Mouse (Mus musculus): Measurements from ENCODE around the gene Dcp1a. TPM values are rescaled to one million over a fixed set of nuclear protein-coding genes. Genes with fewer than 3 reads are reported as not detected.
A peak's percentile ranks its signal among the peaks of the same experiment; 100 is the strongest.

The Dcp1a gene
- polyA plus RNA-seq, 1 experiment from 2014 or later: 18.1 TPM

DNA sequence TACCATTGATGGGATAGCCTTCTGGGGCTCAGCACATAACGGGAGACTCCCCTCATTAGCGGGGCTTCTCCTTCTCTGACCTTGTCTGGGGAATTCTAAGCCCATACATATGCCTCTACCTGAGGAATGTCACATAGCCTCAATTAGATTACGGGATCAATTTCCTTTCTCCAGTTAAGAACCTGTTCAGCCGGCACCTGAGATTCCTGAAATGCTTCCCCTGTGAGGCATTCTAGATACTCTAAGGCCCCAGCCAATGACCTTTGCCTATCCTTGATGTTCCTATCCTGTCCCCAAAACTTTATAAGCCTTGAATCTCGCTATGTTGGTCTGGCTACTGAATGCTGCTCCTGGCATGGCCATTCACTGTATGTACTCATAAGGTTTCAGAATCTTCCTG, 5.7 kb upstream of the Dcp1a start:
- peak; percentile 55; the same call in 1 of the 2 replicates for ATAC-seq
- WGBS: 56% methylated on average over 5 of the region's 5 CpGs
- H3K4me2 ChIP-seq (replicated peaks): no peak overlapping the region

DNA sequence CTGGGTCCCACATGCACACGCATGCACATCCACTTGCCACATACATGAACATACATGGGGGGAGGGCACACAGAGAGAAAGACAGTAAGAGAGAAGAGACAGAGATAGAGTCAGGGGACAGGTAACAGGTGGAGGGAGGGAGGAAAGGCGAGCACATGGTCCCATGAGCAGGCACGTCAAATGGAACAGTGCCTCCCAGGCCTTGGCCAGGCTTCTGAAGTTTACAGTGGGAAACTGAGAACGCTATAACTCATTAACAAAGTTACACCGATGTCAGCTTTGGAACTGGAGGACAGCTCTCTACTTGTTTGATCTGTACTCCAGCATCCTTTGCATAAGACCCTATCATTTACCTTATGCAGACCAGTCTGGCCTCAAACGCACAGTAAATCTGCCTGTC, 4.9 kb upstream of the Dcp1a start:
- H3K4me1 ChIP-seq (replicated peaks): no peaks in the 10 kb centered on the region
- no peak overlapping the region for H3K9ac ChIP-seq
- no peak overlapping the region for H3K4me3 ChIP-seq (replicated peaks)
- no peaks in the 10 kb centered on the region for H3K36me3 ChIP-seq
- ATAC-seq: no peak
- no peak overlapping the region for H3K27ac ChIP-seq
- 70% methylated on average over 6 of the region's 6 CpGs for whole genome bisulfite sequencing
- H3K27me3 ChIP-seq (replicated peaks): no peaks in the 10 kb centered on the region
- no peaks in the 10 kb centered on the region for H3K9me3 ChIP-seq
- no peak overlapping the region for H3K4me2 ChIP-seq (replicated peaks)

More for the DNA sequence above, 5.7 kb upstream of the Dcp1a start:
- Histone ChIP-seq H3K4me3 (replicated peaks) (no peak overlapping the region), H3K36me3 (no peaks in the 10 kb centered on the region), H3K4me1 (replicated peaks) (no peaks in the 10 kb centered on the region), H3K27ac (no peak overlapping the region), H3K27me3 (replicated peaks) (no peaks in the 10 kb centered on the region), H3K9me3 (no peaks in the 10 kb centered on the region), H3K9ac (no peak overlapping the region)

DNA sequence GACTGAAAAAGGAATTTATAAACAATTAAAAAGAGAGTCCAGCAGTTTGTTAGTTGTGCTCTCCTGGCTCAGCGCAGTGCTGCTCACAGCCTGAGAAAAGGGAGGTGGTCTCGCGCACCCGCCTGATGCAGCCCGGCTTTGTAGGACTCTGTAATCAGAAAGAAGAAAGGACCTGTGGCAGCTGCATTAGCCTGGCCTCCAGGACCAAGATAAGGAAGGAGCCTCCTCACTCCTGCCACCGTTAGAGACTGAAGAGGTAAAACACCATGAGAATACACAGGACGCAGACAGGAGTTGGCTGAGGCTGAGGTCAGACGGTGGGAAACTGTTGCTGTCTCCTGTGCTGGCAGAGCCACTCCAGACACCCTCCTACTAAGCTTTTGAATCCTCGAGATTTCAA, 12.0 kb downstream of the Dcp1a start, which contains the start of gene Cacna1d:
Gene Cacna1d (minus strand): TSS at position 114 of the 400 bp plus-strand sequence.
- ATAC-seq: no peak
- WGBS: 47% methylated on average over 9 of the region's 9 CpGs
- Histone ChIP-seq H3K4me3 (replicated peaks) (no peak within 1 kb of the TSS), H3K9ac (no peak within 1 kb of the TSS), H3K4me1 (replicated peaks) (no peaks in the 10 kb centered on the region), H3K27ac (peak within 1 kb of the TSS; percentile 33; the same call in 1 of the 2 replicates), H3K27me3 (replicated peaks) (no peaks in the 10 kb centered on the region), H3K36me3 (0 out of 2 replicates have a peak, but pooled peaks cover 2% of the 10 kb centered on the region), H3K9me3 (no peaks in the 10 kb centered on the region), H3K4me2 (replicated peaks) (no peak within 1 kb of the TSS)

DNA sequence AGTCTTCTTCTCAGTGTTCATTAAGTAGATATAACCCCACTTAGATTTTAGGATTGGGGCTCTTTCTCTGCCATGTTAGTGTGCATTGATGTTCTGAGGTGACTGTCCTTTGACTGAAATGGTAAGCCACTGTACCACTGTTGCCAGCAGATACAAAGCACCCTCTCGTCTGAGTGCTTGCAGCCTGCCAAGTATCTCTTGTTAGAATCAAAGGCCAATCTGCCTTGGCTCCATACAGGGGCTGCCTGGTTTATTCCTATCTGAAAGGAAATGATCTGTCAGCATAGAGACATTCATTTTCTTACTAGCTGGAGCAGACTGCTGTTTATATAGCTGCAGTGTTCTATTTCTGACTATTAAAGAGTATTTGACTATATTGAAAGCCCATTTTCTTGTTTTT, 13.9 kb downstream of the Dcp1a start:
- ATAC-seq: no peak
- 0 out of 2 replicates have a peak, but pooled peaks cover 2% of the 10 kb centered on the region for H3K36me3 ChIP-seq
- H3K4me3 ChIP-seq (replicated peaks): no peak overlapping the region
- H3K4me1 ChIP-seq (replicated peaks): no peaks in the 10 kb centered on the region
- no peaks in the 10 kb centered on the region for H3K27me3 ChIP-seq (replicated peaks)
- no peak overlapping the region for H3K9ac ChIP-seq
- WGBS: 72% methylated on average over 1 of the region's 1 CpGs
- no peak overlapping the region for H3K27ac ChIP-seq
- H3K9me3 ChIP-seq: no peaks in the 10 kb centered on the region
- H3K4me2 ChIP-seq (replicated peaks): no peak overlapping the region

DNA sequence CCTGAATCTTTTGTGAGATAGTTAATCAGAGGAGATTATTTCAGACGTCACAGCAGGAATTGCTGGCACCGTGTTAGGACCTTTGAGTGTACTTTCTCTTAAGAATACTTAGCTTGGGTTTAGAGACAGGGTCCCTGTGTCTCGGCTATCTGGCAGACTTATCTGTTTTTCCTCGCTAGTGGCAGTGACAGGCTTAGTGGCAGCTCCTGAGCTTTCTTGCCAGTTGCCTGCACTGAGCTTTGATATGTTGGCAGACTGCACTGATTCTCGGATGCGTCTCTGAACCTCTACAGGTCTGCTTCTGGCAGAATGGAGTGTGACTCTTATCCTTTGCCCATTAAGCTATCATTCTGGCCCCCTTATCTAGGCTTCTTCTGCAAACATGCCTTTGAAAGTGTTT, 15.7 kb downstream of the Dcp1a start:
- H3K27me3 ChIP-seq (replicated peaks): no peaks in the 10 kb centered on the region
- no peak overlapping the region for H3K27ac ChIP-seq
- 63% methylated on average over 6 of the region's 6 CpGs for WGBS
- no peak overlapping the region for H3K4me3 ChIP-seq (replicated peaks)
- H3K9me3 ChIP-seq: no peaks in the 10 kb centered on the region
- no peak overlapping the region for H3K9ac ChIP-seq
- no peak for ATAC-seq
- no peaks in the 10 kb centered on the region for H3K4me1 ChIP-seq (replicated peaks)
- H3K4me2 ChIP-seq (replicated peaks): no peak overlapping the region
- 0 out of 2 replicates have a peak, but pooled peaks cover 2% of the 10 kb centered on the region for H3K36me3 ChIP-seq

DNA sequence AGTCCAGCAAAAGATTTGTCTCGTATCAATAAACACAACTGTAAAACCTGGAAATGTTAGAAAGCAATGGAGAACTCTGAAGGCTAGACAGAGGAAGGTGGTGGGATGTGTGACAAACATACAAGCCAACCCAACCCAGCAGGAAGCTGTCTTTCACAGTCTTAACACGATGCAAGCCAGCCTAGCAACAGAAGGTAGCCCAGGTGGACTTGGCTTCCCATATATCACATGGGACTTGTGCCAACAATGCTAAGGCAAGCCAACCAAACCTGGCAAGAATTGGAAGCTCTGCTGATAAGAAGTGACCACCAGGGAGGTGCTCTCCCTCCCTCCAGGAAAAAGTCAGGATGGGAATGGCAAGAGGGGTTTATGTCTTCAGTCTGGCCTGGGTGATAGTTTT, 18.9 kb downstream of the Dcp1a start:
- ATAC-seq: no peak
- no peak overlapping the region for H3K27ac ChIP-seq
- WGBS: 87% methylated on average over 2 of the region's 2 CpGs
- H3K9me3 ChIP-seq: no peaks in the 10 kb centered on the region
- peaks cover 6% of the 10 kb centered on the region for H3K36me3 ChIP-seq
- no peaks in the 10 kb centered on the region for H3K27me3 ChIP-seq (replicated peaks)
- no peaks in the 10 kb centered on the region for H3K4me1 ChIP-seq (replicated peaks)
- H3K4me3 ChIP-seq (replicated peaks): no peak overlapping the region
- H3K9ac ChIP-seq: no peak overlapping the region
- no peak overlapping the region for H3K4me2 ChIP-seq (replicated peaks)

DNA sequence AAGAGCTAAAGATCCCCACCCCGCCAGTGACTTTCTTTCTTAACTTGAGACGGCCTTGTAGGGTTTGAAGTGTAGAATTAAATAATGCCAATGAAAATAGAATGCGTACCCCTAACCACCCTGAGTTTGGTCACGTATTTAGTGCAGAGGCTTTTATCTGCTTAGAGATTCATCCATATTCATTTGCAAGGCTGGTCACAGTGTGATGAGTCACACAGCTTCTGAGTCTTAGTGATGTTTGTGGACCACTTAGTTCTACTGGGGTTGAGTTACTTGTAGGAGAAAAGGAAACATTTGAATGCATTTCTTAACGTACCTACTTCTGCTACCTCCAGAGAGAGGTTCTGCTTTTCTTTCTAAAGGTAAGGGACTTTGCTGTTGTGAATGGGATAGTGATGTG, 25.7 kb downstream of the Dcp1a start:
- H3K27ac ChIP-seq: no peak overlapping the region
- H3K4me2 ChIP-seq (replicated peaks): no peak overlapping the region
- H3K4me3 ChIP-seq (replicated peaks): no peak overlapping the region
- ATAC-seq: no peak
- 91% methylated on average over 5 of the region's 5 CpGs for WGBS
- H3K4me1 ChIP-seq (replicated peaks): no peaks in the 10 kb centered on the region
- H3K9ac ChIP-seq: no peak overlapping the region
- H3K36me3 ChIP-seq: peaks cover 16% of the 10 kb centered on the region
- H3K9me3 ChIP-seq: no peaks in the 10 kb centered on the region
- no peaks in the 10 kb centered on the region for H3K27me3 ChIP-seq (replicated peaks)

DNA sequence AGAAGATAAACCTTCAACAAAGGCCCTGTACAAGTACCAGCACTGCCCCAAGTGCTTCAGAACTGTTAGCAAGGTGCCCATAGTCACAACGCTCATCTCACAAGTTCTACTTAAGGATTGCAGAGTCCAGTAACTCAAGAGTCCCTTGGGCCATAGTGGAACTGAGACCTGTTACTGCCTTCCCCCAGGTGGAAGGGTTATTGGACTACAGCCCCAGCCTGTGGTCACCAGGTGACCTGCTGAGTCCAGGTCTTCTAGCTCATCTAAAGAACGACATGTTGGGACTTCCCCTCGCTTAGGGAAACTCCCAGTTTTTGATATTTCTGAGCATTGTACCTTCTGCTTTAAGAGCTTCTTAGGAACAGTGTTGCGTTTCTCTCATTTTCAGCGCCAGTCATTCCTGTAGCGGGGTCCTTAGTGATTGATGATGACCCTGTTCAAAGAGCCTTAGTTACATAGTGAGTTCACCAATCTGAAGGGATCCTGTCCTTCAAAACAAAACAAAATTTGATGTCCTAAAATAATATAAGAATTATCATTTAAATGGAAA, 31.0 kb downstream of the Dcp1a start:
- H3K4me3 ChIP-seq (replicated peaks): no peak overlapping the region
- 88% methylated on average over 6 of the region's 6 CpGs for WGBS
- ATAC-seq: no peak
- H3K9ac ChIP-seq: no peak overlapping the region
- no peaks in the 10 kb centered on the region for H3K9me3 ChIP-seq
- peaks cover 15% of the 10 kb centered on the region; the same call in 1 of the 2 replicates for H3K36me3 ChIP-seq
- no peak overlapping the region for H3K27ac ChIP-seq
- no peaks in the 10 kb centered on the region for H3K4me1 ChIP-seq (replicated peaks)
- H3K4me2 ChIP-seq (replicated peaks): no peak overlapping the region
- H3K27me3 ChIP-seq (replicated peaks): no peaks in the 10 kb centered on the region

DNA sequence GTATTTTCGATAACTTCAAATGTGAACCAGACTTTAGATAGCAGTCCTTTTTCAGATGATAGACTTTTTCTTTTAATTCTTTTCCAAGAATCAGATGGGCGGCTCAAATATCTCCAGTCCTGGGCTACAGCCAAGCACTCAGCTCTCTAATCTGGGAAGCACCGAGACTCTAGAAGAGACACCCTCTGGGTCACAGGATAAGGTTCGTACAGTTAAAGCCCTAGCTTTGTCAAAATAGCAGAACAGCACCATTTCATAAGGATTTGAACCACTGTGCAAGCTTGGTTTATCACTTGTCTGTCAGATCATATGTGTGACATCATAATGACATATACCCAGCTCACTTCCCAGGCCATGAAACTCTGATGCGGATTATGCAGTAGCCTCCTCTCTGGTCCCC, 33.6 kb downstream of the Dcp1a start:
- H3K27ac ChIP-seq: no peak overlapping the region
- no peaks in the 10 kb centered on the region for H3K27me3 ChIP-seq (replicated peaks)
- 88% methylated on average over 5 of the region's 5 CpGs for WGBS
- H3K36me3 ChIP-seq: 0 out of 2 replicates have a peak, but pooled peaks cover 11% of the 10 kb centered on the region
- no peaks in the 10 kb centered on the region for H3K9me3 ChIP-seq
- ATAC-seq: no peak
- no peak overlapping the region for H3K9ac ChIP-seq
- no peak overlapping the region for H3K4me3 ChIP-seq (replicated peaks)
- H3K4me1 ChIP-seq (replicated peaks): no peaks in the 10 kb centered on the region
- H3K4me2 ChIP-seq (replicated peaks): no peak overlapping the region

DNA sequence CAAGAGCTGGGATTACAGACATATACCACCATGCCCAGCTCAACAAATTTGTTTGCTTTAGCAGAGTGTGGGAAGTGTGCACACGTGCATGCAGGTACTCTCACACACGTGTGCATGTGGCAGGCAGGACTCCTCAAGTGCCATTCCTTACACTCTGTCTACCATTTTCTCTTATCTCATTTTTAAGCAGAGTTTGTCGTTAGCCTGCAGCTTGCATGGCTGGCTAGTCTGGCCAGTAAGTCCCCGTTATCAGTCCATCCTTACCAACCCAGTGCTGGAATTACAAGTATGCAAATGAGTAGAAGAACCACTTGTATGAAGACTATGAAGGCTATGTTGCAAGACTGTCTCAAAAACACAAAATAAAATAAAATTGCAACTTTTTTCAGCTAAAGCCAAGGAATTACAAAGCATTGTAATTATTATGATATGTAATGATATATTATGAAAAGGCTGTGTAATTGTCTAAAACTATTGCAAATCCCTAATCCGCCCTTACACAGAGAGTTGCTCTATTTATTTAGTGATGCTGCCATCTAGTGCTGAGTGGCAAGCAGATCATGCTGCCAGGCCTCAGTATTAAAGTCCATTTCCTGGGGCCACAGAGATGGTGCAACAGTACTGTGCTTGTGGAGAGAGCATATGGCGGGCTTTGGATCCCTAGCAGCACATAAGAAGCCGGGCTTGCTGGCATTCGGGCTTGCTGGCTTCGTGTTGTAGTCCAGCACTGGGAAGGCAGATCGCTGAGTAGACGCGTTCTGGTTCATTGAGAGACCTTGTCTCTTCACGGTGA, 36.8 kb downstream of the Dcp1a start:
- peak; percentile 72 for ATAC-seq
- no peaks in the 10 kb centered on the region for H3K27me3 ChIP-seq (replicated peaks)
- WGBS: 82% methylated on average over 13 of the region's 13 CpGs

DNA sequence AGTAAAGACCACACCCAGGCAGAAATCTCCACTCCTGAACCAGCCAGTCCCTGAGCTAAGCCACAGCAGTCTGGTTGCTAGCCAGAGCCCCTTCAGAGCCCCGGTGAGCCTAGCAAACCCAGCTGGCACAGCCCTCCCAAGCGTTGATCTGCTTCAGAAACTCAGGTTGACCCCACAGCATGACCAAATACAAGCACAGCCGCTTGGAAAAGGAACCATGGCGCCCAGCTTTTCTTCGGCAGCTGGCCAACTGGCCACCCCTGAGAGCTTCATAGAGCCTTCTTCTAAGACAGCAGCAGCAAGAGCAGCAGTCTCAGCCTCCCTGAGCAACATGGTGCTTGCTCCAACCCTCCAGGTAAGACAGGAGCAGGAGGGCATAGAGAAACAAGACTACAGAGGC, 40.0 kb downstream of the Dcp1a start:
- 88% methylated on average over 5 of the region's 5 CpGs for WGBS
- H3K4me1 ChIP-seq (replicated peaks): no peaks in the 10 kb centered on the region
- H3K36me3 ChIP-seq: peaks cover 38% of the 10 kb centered on the region
- no peak overlapping the region for H3K9ac ChIP-seq
- no peaks in the 10 kb centered on the region for H3K27me3 ChIP-seq (replicated peaks)
- H3K9me3 ChIP-seq: no peaks in the 10 kb centered on the region
- no peak for ATAC-seq
- H3K27ac ChIP-seq: no peak overlapping the region
- H3K4me2 ChIP-seq (replicated peaks): no peak overlapping the region
- H3K4me3 ChIP-seq (replicated peaks): no peak overlapping the region

More for the DNA sequence above, 36.8 kb downstream of the Dcp1a start:
- no peak overlapping the region for H3K4me3 ChIP-seq (replicated peaks)
- no peaks in the 10 kb centered on the region for H3K9me3 ChIP-seq
- H3K4me2 ChIP-seq (replicated peaks): no peak overlapping the region
- peaks cover 22% of the 10 kb centered on the region for H3K36me3 ChIP-seq
- H3K4me1 ChIP-seq (replicated peaks): no peaks in the 10 kb centered on the region
- no peak overlapping the region for H3K9ac ChIP-seq
- H3K27ac ChIP-seq: no peak overlapping the region

DNA sequence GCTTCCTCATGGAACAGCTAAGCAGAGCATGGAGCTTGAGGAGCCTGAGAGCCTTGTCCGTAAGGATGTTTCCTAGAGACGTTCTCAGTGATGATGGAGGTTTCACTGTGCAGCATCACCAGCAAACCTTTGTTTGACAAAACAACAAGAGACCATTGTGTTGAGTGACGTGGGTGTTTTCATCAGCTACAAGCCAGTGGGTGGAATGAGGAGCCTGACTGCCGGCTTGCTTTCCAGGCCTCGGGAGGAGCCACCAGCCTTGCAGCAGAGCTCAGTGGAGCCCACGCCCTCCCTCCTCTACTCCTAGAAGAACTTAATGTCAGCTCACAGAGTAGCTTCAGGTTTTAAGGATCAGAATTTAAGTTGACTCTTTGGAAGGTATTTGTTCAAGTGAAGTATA, 44.0 kb downstream of the Dcp1a start:
- H3K27me3 ChIP-seq (replicated peaks): no peaks in the 10 kb centered on the region
- no peak for ATAC-seq
- H3K36me3 ChIP-seq: peaks cover 48% of the 10 kb centered on the region
- H3K9me3 ChIP-seq: no peaks in the 10 kb centered on the region
- WGBS: 83% methylated on average over 6 of the region's 6 CpGs
- H3K4me3 ChIP-seq (replicated peaks): no peak overlapping the region
- no peaks in the 10 kb centered on the region for H3K4me1 ChIP-seq (replicated peaks)
- H3K4me2 ChIP-seq (replicated peaks): no peak overlapping the region
- no peak overlapping the region for H3K9ac ChIP-seq
- H3K27ac ChIP-seq: no peak overlapping the region

DNA sequence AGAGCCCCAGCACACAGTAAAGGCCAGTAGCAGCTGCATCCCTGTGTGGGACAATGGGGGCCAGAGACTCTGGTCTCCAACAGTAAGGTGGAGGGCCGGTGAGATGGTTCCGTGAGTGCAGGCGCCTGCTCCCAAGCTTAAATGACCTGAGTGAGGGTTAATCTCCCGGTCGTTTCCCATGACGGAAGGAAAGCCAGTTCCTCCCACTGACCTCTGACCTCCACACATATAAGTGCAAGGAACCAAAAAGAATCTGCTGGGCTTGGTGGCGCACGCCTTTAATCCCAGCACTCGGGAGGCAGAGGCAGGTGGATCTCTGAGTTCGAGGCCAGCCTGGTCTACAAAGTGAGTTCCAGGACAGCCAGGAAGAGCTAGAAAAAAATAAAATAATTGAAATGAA, 49.1 kb downstream of the Dcp1a start:
- H3K9me3 ChIP-seq: no peaks in the 10 kb centered on the region
- no peak for ATAC-seq
- H3K4me1 ChIP-seq (replicated peaks): no peaks in the 10 kb centered on the region
- H3K4me2 ChIP-seq (replicated peaks): no peak overlapping the region
- peaks cover 18% of the 10 kb centered on the region for H3K36me3 ChIP-seq
- H3K4me3 ChIP-seq (replicated peaks): no peak overlapping the region
- no peaks in the 10 kb centered on the region for H3K27me3 ChIP-seq (replicated peaks)
- no peak overlapping the region for H3K9ac ChIP-seq
- WGBS: 88% methylated on average over 10 of the region's 10 CpGs
- no peak overlapping the region for H3K27ac ChIP-seq

Measured in intestine, embryonic 15.5 days (tissue).